8 mouse cellular contexts compared by ENCODE assay signal in the genomic region with DNA sequence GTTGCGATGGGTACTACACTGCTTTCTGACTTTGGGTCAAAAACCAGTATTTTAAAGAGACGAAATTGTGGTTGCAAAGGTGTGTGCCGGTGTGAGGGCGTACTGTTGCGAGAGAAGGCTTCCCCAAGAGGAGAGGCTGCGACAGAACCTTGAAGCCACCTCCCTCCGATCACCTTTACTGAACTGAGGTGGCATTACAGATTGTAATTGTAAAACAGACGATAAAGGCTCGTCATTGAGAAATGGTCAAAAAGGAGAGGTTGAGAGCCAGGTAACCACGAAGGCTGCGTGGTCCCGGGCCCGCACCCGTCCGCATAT. TPM values are rescaled to one million over a fixed set of nuclear protein-coding genes. Genes with fewer than 3 reads are reported as not detected.
A peak's percentile ranks its signal among the peaks of the same experiment; 100 is the strongest.
DNase-seq lines count a peak whose midpoint lies in the region; ATAC-seq and TF ChIP-seq lines count a peak whose summit lies in the region.

No protein-coding gene starts in this region.

- peak overlapping the region; percentile 88 for H3K4me2 ChIP-seq in hindbrain, embryonic 14.5 days (replicated peaks)
- H3K4me2 ChIP-seq in midbrain, embryonic 12.5 days (replicated peaks): peak overlapping the region; percentile 90

- no peaks in the 10 kb centered on the region for H3K9me3 ChIP-seq in hindbrain, embryonic 14.5 days (ENCODE audit: control insufficient read depth, low read length)
- no peaks in the 10 kb centered on the region for H3K9me3 ChIP-seq in midbrain, embryonic 12.5 days

- H3K27ac ChIP-seq in brown adipose tissue, adult 24 weeks (replicated peaks; ENCODE audit: low read depth, low read length): no peak overlapping the region; the same call in none of the 2 replicates
- H3K27ac ChIP-seq in hindbrain, embryonic 14.5 days: peak overlapping the region; percentile 92
- peak overlapping the region; percentile 85 for H3K27ac ChIP-seq in midbrain, embryonic 12.5 days (replicated peaks)

- DNase-seq in lung, adult 2 months: no peak
- DNase-seq in lung, adult 18-20 months: no peak
- DNase-seq in hindbrain, embryonic 14.5 days (ENCODE audit: low spot score): no peak
- DNase-seq in adrenal gland, adult 18-20 months (ENCODE audit: low spot score in 2 of 2): no peak
- no peak for DNase-seq in right cerebral cortex, postnatal 14 days
- DNase-seq in cerebellum, postnatal 4 days (ENCODE audit: low spot score in 2 of 2): no peak

- peak; percentile 4; the same call in 1 of the 2 replicates for ATAC-seq in hindbrain, embryonic 14.5 days (ENCODE audit: low FRiP score)
- 0 out of 2 replicates have a peak, but pooled peaks have one; percentile 1 for ATAC-seq in midbrain, embryonic 12.5 days (ENCODE audit: low FRiP score, low read depth)

- H3K9ac ChIP-seq in hindbrain, embryonic 14.5 days: peak overlapping the region; percentile 84
- peak overlapping the region; percentile 83 for H3K9ac ChIP-seq in midbrain, embryonic 12.5 days (replicated peaks)

- no peaks in the 10 kb centered on the region for H3K27me3 ChIP-seq in hindbrain, embryonic 14.5 days (ENCODE audit: control insufficient read depth, insufficient read depth, low read length)
- no peaks in the 10 kb centered on the region for H3K27me3 ChIP-seq in midbrain, embryonic 12.5 days

- WGBS in lung, adult 2 months: under 1% methylated on average over 15 of the region's 15 CpGs
- 2% methylated on average over 15 of the region's 15 CpGs for WGBS in hindbrain, embryonic 14.5 days
- WGBS in midbrain, embryonic 12.5 days: 2% methylated on average over 15 of the region's 15 CpGs

- peak overlapping the region; percentile 89 for H3K4me3 ChIP-seq in lung, adult 2 months (replicated peaks; ENCODE audit: extremely low read depth, low read depth, low read length)
- peak overlapping the region; percentile 97 for H3K4me3 ChIP-seq in brown adipose tissue, adult 24 weeks (ENCODE audit: insufficient read depth, low read depth, low read length)
- peak overlapping the region; percentile 86 for H3K4me3 ChIP-seq in hindbrain, embryonic 14.5 days (replicated peaks; ENCODE audit: low read length)
- peak overlapping the region; percentile 64 for H3K4me3 ChIP-seq in midbrain, embryonic 12.5 days

- H3K36me3 ChIP-seq in hindbrain, embryonic 14.5 days (replicated peaks; ENCODE audit: control insufficient read depth, insufficient read depth): no peaks in the 10 kb centered on the region
- no peaks in the 10 kb centered on the region for H3K36me3 ChIP-seq in midbrain, embryonic 12.5 days

- peaks cover 6% of the 10 kb centered on the region for H3K4me1 ChIP-seq in lung, adult 2 months (ENCODE audit: control insufficient read depth, insufficient read depth, low read length)
- H3K4me1 ChIP-seq in brown adipose tissue, adult 24 weeks (ENCODE audit: control insufficient read depth, insufficient read depth, insufficient read length, low read length): peaks cover 5% of the 10 kb centered on the region
- peaks cover 10% of the 10 kb centered on the region for H3K4me1 ChIP-seq in hindbrain, embryonic 14.5 days (replicated peaks; ENCODE audit: control insufficient read depth, insufficient read depth, low read length)
- peaks cover 11% of the 10 kb centered on the region for H3K4me1 ChIP-seq in midbrain, embryonic 12.5 days

- TF ChIP-seq POLR2A in lung, adult 2 months (IDR thresholded peaks at IDR 0.05; ENCODE audit: borderline replicate concordance, extremely low read depth, low read depth, low read length): no peak

- TF ChIP-seq CTCF in lung, adult 2 months (IDR thresholded peaks at IDR 0.05; ENCODE audit: insufficient read depth, low read length): no peak

RNA-seq across cellular contexts. Expression of a gene that starts 0.6 kb away (rescaled TPM):
- polyA plus RNA-seq in lung, adult 2 months (2012; rRNA removed): 15.4 and 16.5 TPM in 2 replicates
- polyA plus RNA-seq in brown adipose tissue, adult 24 weeks (2012; ENCODE audit: insufficient read depth, insufficient read length, missing spikeins): 29.7 and 38.5 TPM in 2 replicates
- polyA plus RNA-seq in hindbrain, embryonic 14.5 days (2014; fragmentation: Nextera tagmentation; extraction: Ambion mirVana): 32.9 and 36.7 TPM in 2 replicates
- 22.2 and 24.1 TPM in 2 replicates for polyA plus RNA-seq in midbrain, embryonic 12.5 days (2016; fragmentation: Nextera tagmentation; extraction: Ambion mirVana)
- total RNA-seq in adrenal gland, adult 18-20 months (2021): 10 to 100 TPM; 38.7 to 55.1 TPM

RNA-seq across cellular contexts. Expression of a gene that starts 18.2 kb away (rescaled TPM):
- polyA plus RNA-seq in lung, adult 2 months (2012; rRNA removed): 0.34 and 1.1 TPM in 2 replicates
- not detected in 2 replicates for polyA plus RNA-seq in brown adipose tissue, adult 24 weeks (2012; ENCODE audit: insufficient read depth, insufficient read length, missing spikeins)
- polyA plus RNA-seq in hindbrain, embryonic 14.5 days (2014; fragmentation: Nextera tagmentation; extraction: Ambion mirVana): 0.63 TPM in 1 of 2 replicates, not detected in the other
- 0.42 and 1.8 TPM in 2 replicates for polyA plus RNA-seq in midbrain, embryonic 12.5 days (2016; fragmentation: Nextera tagmentation; extraction: Ambion mirVana)
- total RNA-seq in adrenal gland, adult 18-20 months (2021): 1 to 10 TPM in 1 of 2 experiments, under 1 TPM in 1; 0.99 to 1.2 TPM

RNA-seq across cellular contexts. Expression of a gene that starts 44.2 kb away (rescaled TPM):
- 3.0 and 7.9 TPM in 2 replicates for polyA plus RNA-seq in lung, adult 2 months (2012; rRNA removed)
- polyA plus RNA-seq in brown adipose tissue, adult 24 weeks (2012; ENCODE audit: insufficient read depth, insufficient read length, missing spikeins): 85.1 and 101 TPM in 2 replicates
- 91.5 and 98.2 TPM in 2 replicates for polyA plus RNA-seq in hindbrain, embryonic 14.5 days (2014; fragmentation: Nextera tagmentation; extraction: Ambion mirVana)
- polyA plus RNA-seq in midbrain, embryonic 12.5 days (2016; fragmentation: Nextera tagmentation; extraction: Ambion mirVana): 119 and 121 TPM in 2 replicates
- 10 to 100 TPM; 72.3 to 93.0 TPM for total RNA-seq in adrenal gland, adult 18-20 months (2021)
